Mouse (Mus musculus) forebrain, embryonic 11.5 days (tissue): ENCODE results near the gene Wbp4. TPM values are rescaled to one million over a fixed set of nuclear protein-coding genes. Genes with fewer than 3 reads are reported as not detected.

Experiments
- ATAC-seq: fragments of 200-750 bp; cut with Nextera tagmentation; replicated peaks from 2 replicates; pipeline ENCODE4 v1.8.0; 2017; ENCODE audit warnings: moderate TSS enrichment; ENCODE audit not compliant: low FRiP score
- DNase-seq: peaks from one replicate; pipeline ENCODE4 v3.0.0-alpha.2; 2017; ENCODE audit warnings: low spot score
- H3K27ac ChIP-seq: fragments of 300-500 bp; sonication (generic); 2 replicates; pipeline ENCODE4 v1.5.1; 2014; ENCODE audit warnings: low read depth, low read length
- H3K27me3 ChIP-seq: fragments of 300-500 bp; sonication (generic); 2 replicates; pipeline ENCODE4 v1.6.1; 2014; ENCODE audit warnings: mild to moderate bottlenecking, low read length, mixed read lengths; ENCODE audit not compliant: control insufficient read depth, insufficient read depth
- H3K36me3 ChIP-seq: fragments of 300-500 bp; sonication (generic); 2 replicates; pipeline ENCODE4 v1.6.1; 2014; ENCODE audit warnings: mild to moderate bottlenecking, low read length, moderate library complexity, mixed read lengths; ENCODE audit not compliant: control insufficient read depth, insufficient read depth
- H3K4me1 ChIP-seq: fragments of 300-500 bp; sonication (generic); replicated peaks from 2 replicates; pipeline ENCODE4 v1.6.1; 2014; ENCODE audit warnings: low read length, mixed read lengths; ENCODE audit not compliant: control insufficient read depth, insufficient read depth
- H3K4me2 ChIP-seq: fragments of 300-500 bp; sonication (generic); 2 replicates; pipeline ENCODE4 v1.6.1; 2014; ENCODE audit warnings: low read depth, mild to moderate bottlenecking, low read length, moderate library complexity, mixed read lengths; ENCODE audit not compliant: severe bottlenecking
- H3K4me3 ChIP-seq: fragments of 300-500 bp; sonication (generic); 2 replicates; pipeline ENCODE4 v1.5.1; 2014; ENCODE audit warnings: low read depth, low read length
- H3K9ac ChIP-seq: fragments of 300-500 bp; sonication (generic); 2 replicates; pipeline ENCODE4 v1.6.1; 2014; ENCODE audit warnings: low read length
- H3K9me3 ChIP-seq: fragments of 300-500 bp; sonication (generic); 2 replicates; pipeline ENCODE4 v1.6.1; 2016; ENCODE audit warnings: low read length, mixed read lengths; ENCODE audit not compliant: control insufficient read depth
- WGBS: fragments of 180-500 bp; shearing (Covaris S2); extraction: QIAGEN DNeasy Blood & Tissue Kit; methylation state at CpG from one replicate; pipeline ENCODE4 v1.1.7; 2014; 5-methylcytosine and 5-hydroxymethylcytosine counted together
- polyA plus RNA-seq: library from polyadenylated mRNA; unstranded; fragments of >200 nt; fragmentation: Nextera tagmentation; extraction: Ambion mirVana; gene quantifications from 2 replicates; pipeline ENCODE4 v1.2.1, GENCODE M21; 2014

Gene Wbp4
- polyA plus RNA-seq, 1 experiment from 2014 or later = 58.4 TPM

DNA sequence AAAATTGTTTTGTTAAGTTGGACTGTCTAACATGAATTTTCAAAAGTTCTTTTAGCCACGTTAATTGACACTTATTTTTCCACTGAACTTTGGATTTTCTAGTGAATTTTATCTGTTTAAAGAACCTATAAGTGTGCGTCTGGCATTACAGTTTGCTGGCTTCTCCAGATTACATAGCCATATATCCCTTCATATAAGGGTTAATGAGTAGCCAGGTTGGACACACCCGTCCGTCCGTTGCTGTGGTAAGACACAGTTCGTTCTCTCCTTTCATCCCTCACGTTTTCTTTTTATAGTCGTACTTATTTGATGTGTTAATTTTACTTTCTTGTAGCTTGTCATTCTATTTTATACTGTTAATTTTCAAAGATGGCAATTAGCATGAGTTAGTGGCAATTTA, 33.8 kb upstream of the Wbp4 start:
- Histone ChIP-seq H3K9me3 (no peaks in the 10 kb centered on the region), H3K36me3 (no peaks in the 10 kb centered on the region), H3K4me1 (no peaks in the 10 kb centered on the region; the same call in 1 of the 2 replicates), H3K27me3 (no peaks in the 10 kb centered on the region), H3K27ac (no peak overlapping the region), H3K4me3 (no peak overlapping the region), H3K9ac (no peak overlapping the region), H3K4me2 (no peak overlapping the region)
- WGBS = 87% methylated on average over 8 of the region's 8 CpGs
- no peak for DNase-seq
- ATAC-seq = no peak

DNA sequence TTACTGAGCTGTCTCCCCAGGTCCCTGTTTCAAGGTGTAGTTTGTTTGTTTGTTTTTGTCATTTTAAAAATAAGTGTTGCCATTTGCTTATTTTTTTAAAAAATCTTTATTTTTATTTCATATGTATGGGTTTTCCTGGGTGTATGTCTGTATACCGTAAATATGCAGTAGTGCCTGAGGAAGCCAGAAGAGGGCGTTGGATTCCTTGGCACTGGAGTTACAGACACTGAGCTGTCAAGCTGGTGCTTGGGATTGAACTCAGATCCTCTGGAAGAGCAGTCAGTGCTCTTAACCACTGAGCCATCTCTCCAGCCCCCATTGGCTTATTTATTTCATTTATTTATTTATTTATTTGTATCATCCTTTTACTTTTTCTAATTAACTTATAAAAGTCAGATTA, 32.6 kb upstream of the Wbp4 start:
- no peak overlapping the region for H3K4me2 ChIP-seq
- no peaks in the 10 kb centered on the region for H3K27me3 ChIP-seq
- no peaks in the 10 kb centered on the region for H3K36me3 ChIP-seq
- no peak overlapping the region for H3K4me3 ChIP-seq
- no peaks in the 10 kb centered on the region for H3K9me3 ChIP-seq
- H3K27ac ChIP-seq = no peak overlapping the region
- H3K4me1 ChIP-seq = no peaks in the 10 kb centered on the region
- 75% methylated on average over 2 of the region's 2 CpGs for WGBS
- no peak overlapping the region for H3K9ac ChIP-seq
- ATAC-seq (no peak), DNase-seq (no peak)

DNA sequence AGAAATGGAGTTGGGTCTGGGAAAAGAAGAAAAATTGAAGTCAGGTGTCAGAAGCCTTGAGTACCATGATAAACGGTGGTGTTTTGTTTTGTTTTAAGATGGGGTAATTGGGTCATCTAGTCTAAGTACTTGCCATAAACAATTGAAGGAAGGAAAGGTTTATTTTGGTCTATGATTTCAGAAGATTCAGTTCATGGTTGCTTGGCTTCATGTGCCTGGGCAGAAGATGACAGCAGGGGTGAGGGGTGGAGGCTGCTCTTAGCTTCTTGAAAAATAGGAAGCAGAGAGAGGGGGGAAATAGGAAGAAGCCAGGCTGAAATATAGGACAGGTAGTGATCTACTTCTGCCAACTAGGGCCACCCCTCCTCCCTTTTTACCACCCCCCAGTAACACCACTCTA, 30.2 kb upstream of the Wbp4 start:
- Histone ChIP-seq H3K4me2 (no peak overlapping the region), H3K9me3 (no peaks in the 10 kb centered on the region), H3K4me3 (no peak overlapping the region), H3K9ac (no peak overlapping the region), H3K27ac (no peak overlapping the region), H3K4me1 (no peaks in the 10 kb centered on the region), H3K36me3 (no peaks in the 10 kb centered on the region), H3K27me3 (no peaks in the 10 kb centered on the region)
- DNase-seq = no peak
- WGBS = 85% methylated on average over 1 of the region's 1 CpGs
- no peak for ATAC-seq

GRCm38 (mm10) chr14:79508662-79509305, 27.5 kb upstream of the Wbp4 start:
- Histone ChIP-seq H3K36me3 (no peaks in the 10 kb centered on the region), H3K9me3 (no peaks in the 10 kb centered on the region), H3K27me3 (no peaks in the 10 kb centered on the region), H3K4me3 (no peak overlapping the region), H3K4me2 (no peak overlapping the region), H3K9ac (no peak overlapping the region), H3K4me1 (no peaks in the 10 kb centered on the region), H3K27ac (no peak overlapping the region)
- 83% methylated on average over 9 of the region's 9 CpGs for WGBS
- DNase-seq = no peak
- ATAC-seq = no peak

DNA sequence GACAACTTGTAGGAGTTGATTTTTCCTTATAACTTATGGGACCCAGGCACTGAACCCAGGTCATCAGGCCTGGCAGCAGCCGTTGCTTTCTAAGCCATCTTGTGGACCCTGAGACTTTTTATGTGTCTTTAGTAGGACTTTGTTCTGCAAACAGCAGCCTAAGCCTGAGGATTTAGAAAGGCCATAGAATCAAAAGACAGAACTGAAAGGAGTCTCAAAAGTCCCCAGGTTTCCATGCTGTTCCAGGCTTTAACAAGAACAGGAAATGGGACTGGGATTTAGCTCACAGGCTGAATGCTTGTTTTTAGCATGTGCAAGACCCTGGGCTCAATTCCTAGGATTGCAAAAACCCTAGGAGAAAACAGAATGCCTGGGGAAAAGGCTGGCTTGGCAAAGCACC, 26.5 kb upstream of the Wbp4 start:
- 77% methylated on average over 1 of the region's 1 CpGs for WGBS
- no peak for ATAC-seq

DNA sequence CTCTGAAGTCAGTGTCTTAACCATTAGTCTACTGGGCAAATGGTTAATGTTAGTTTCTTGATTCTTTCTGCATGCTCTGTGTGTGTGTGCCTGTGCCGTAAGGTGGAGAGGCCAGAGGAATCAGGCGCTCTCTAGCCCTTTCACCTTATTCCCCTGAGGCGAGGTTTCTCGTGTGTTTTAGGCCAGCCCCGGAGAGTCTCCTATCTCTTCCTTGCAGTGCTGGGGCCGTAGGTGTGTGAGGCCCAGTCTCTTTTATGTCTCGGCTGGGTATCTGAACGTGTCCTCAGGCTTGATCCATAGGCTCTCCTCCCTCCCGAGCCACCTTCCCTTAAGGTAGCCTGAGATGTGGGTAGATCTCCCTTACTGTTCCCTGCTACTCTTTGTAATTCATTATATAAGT, 24.9 kb upstream of the Wbp4 start:
- Histone ChIP-seq H3K4me1 (no peaks in the 10 kb centered on the region), H3K4me3 (no peak overlapping the region), H3K9ac (no peak overlapping the region), H3K4me2 (no peak overlapping the region), H3K27ac (no peak overlapping the region), H3K27me3 (no peaks in the 10 kb centered on the region), H3K9me3 (no peaks in the 10 kb centered on the region), H3K36me3 (no peaks in the 10 kb centered on the region)
- DNase-seq = no peak
- 75% methylated on average over 9 of the region's 9 CpGs for WGBS
- ATAC-seq = no peak

More for the DNA sequence above, 26.5 kb upstream of the Wbp4 start:
- no peak overlapping the region for H3K4me2 ChIP-seq
- DNase-seq = no peak
- H3K9ac ChIP-seq = no peak overlapping the region
- no peaks in the 10 kb centered on the region for H3K36me3 ChIP-seq
- H3K4me1 ChIP-seq = no peaks in the 10 kb centered on the region
- no peaks in the 10 kb centered on the region for H3K9me3 ChIP-seq
- no peaks in the 10 kb centered on the region for H3K27me3 ChIP-seq
- no peak overlapping the region for H3K27ac ChIP-seq
- no peak overlapping the region for H3K4me3 ChIP-seq

- Histone ChIP-seq H3K4me3 (no peak overlapping the region), H3K9me3 (no peaks in the 10 kb centered on the region), H3K9ac (no peak overlapping the region), H3K4me2 (no peak overlapping the region), H3K27me3 (no peaks in the 10 kb centered on the region), H3K27ac (no peak overlapping the region), H3K36me3 (no peaks in the 10 kb centered on the region), H3K4me1 (no peaks in the 10 kb centered on the region)
- 95% methylated on average over 7 of the region's 7 CpGs for WGBS
- ATAC-seq (no peak), DNase-seq (no peak)
These were observed 23.1 kb upstream of the Wbp4 start for GRCm38 (mm10) chr14:79504246-79505006.

- DNase-seq = no peak
- no peak overlapping the region for H3K27ac ChIP-seq
These were observed 22.2 kb upstream of the Wbp4 start for GRCm38 (mm10) chr14:79503371-79504075.

More at GRCm38 (mm10) chr14:79503371-79504075, 22.2 kb upstream of the Wbp4 start:
- no peaks in the 10 kb centered on the region for H3K27me3 ChIP-seq
- no peaks in the 10 kb centered on the region for H3K9me3 ChIP-seq
- no peak overlapping the region for H3K4me3 ChIP-seq
- no peaks in the 10 kb centered on the region for H3K4me1 ChIP-seq
- H3K36me3 ChIP-seq = no peaks in the 10 kb centered on the region
- no peak for ATAC-seq
- WGBS = 89% methylated on average over 5 of the region's 5 CpGs
- no peak overlapping the region for H3K9ac ChIP-seq
- H3K4me2 ChIP-seq = no peak overlapping the region
